Mouse (Mus musculus): Measurements from ENCODE around the gene Mrps15. TPM values are rescaled to one million over a fixed set of nuclear protein-coding genes. Genes with fewer than 3 reads are reported as not detected.
A peak's percentile ranks its signal among the peaks of the same experiment; 100 is the strongest.

Mrps15 gene
- polyA plus RNA-seq, 1 experiment from 2014 or later, result 151 TPM

DNA sequence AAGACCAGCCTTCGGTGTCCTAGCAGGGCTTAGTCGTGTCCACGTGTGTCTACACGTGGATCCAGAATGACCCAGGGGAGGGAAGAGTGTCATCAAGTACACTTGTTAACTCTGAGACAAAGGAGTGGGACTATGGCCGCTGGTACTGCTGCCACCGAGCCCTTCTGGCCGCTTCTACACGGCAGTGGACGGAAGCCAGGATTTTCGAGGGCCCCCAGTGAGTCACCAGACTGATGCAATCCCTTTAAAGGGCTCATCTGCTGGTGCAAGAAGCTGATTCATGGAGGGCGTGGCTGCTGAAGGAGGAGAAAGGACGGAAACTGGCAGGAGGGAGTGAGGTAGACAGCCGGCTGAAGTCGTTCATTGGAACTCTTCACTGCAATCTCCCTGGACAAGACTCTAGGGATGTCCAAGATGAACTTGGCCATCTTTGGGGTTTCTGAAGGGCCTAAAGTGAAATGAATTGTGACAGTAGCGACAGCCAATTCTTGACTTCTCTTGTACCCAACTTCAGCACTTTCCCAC lies 56.4 kb downstream of the Mrps15 start:
- peak overlapping the region; percentile 45 for H3K9ac ChIP-seq (ENCODE audit: low read depth, low read length)
- peak overlapping the region; percentile 85 for H3K4me3 ChIP-seq (ENCODE audit: low read length)
- H3K27me3 ChIP-seq (replicated peaks; ENCODE audit: control insufficient read depth, insufficient read depth, low read length), result no peaks in the 10 kb centered on the region
- peak overlapping the region; percentile 83 for H3K4me2 ChIP-seq (ENCODE audit: low read depth, low read length)
- ATAC-seq, result peak; percentile 86
- no peaks in the 10 kb centered on the region; the same call in 1 of the 2 replicates for H3K36me3 ChIP-seq (ENCODE audit: control insufficient read depth, insufficient read depth, low read length)
- no peaks in the 10 kb centered on the region for H3K9me3 ChIP-seq (ENCODE audit: control insufficient read depth, low read length)
- 1% methylated on average over 15 of the region's 15 CpGs for WGBS
- peaks cover 33% of the 10 kb centered on the region for H3K4me1 ChIP-seq (ENCODE audit: control insufficient read depth, insufficient read depth, low read length)
- peak overlapping the region; percentile 83 for H3K27ac ChIP-seq (ENCODE audit: low read length)

DNA sequence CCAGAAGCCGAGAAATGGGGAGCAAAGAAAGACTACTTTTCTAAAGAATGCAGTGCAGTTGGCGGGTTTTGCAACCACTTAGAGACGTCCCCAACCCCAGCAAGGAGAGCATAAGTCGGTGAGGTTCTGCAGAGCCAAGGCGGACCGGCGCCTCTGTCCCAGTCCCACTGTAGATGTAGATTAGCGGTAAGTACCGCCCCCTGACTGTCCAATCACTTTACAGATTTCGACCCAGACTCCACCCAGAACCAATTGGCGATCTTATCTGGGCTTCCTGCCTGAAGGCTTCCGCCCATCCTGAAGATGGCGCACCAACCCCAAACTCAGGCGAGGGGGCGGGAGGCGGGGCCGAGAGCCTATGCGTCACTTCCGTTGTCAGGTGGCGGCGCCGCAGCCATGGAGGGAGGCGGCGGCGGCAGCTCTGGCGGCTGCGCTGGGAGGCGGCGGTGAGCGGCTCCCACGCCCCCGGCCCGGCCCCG lies 56.9 kb downstream of the Mrps15 start, which contains the start of gene Stk40:
TSS of gene Stk40 (plus strand) at position 368 of the 479 bp plus-strand sequence.
- no peaks in the 10 kb centered on the region for H3K27me3 ChIP-seq (replicated peaks; ENCODE audit: control insufficient read depth, insufficient read depth, low read length)
- peak; percentile 96 for ATAC-seq
- peaks cover 37% of the 10 kb centered on the region for H3K4me1 ChIP-seq (ENCODE audit: control insufficient read depth, insufficient read depth, low read length)
- H3K9me3 ChIP-seq (ENCODE audit: control insufficient read depth, low read length), result no peaks in the 10 kb centered on the region
- H3K4me3 ChIP-seq (ENCODE audit: low read length), result peak within 1 kb of the TSS; percentile 85
- 2% methylated on average over 34 of the region's 34 CpGs for WGBS
- H3K9ac ChIP-seq (ENCODE audit: low read depth, low read length), result peak within 1 kb of the TSS; percentile 87
- H3K36me3 ChIP-seq (ENCODE audit: control insufficient read depth, insufficient read depth, low read length), result no peaks in the 10 kb centered on the region; the same call in 1 of the 2 replicates
- peak within 1 kb of the TSS; percentile 83 for H3K4me2 ChIP-seq (ENCODE audit: low read depth, low read length)
- H3K27ac ChIP-seq (ENCODE audit: low read length), result peak within 1 kb of the TSS; percentile 83

DNA sequence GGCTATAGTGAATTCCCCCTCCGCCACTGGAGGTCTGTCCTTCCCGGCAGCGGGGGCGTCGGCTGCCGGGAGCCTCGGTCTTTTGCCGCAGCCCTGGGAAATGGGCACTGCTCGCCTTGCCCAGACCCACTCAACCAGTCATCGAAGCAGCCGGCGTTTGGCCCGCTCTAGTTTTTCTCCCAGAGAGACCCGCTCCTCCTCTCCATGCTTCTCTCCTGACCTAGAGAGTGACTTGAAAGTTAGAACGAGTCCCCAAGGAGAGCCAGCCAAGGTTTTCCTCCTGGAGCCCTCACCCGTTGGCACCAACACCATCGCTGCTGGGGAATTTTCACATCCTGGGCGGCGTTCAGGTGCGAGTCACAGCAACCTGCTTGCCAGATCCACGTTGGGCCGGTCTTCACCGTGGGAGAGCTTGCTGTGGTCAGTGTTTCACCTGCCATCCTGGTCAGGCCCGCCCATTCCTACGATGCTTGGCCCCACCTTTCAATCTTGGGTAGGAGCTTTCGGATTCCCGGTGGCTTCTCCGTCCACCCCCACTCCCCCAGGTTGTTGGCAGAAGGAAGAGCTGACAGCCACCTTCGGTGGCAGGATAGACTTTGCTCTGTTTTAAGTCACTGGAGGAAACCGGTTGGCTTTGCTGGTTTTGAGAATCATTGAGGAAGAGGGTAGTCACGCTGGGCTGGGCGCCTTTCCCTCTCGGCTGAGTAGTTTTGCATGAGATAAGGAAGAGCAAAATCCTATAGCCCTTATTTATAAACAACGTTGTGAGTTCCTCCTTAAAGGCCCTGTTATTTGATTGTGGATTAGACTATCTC lies 57.7 kb downstream of the Mrps15 start:
- peak overlapping the region; percentile 83 for H3K4me2 ChIP-seq (ENCODE audit: low read depth, low read length)
- peak overlapping the region; percentile 83 for H3K27ac ChIP-seq (ENCODE audit: low read length)
- H3K27me3 ChIP-seq (replicated peaks; ENCODE audit: control insufficient read depth, insufficient read depth, low read length), result no peaks in the 10 kb centered on the region
- H3K4me3 ChIP-seq (ENCODE audit: low read length), result peak overlapping the region; percentile 85
- 2% methylated on average over 32 of the region's 34 CpGs for WGBS
- peak; percentile 26 for ATAC-seq
- no peaks in the 10 kb centered on the region for H3K9me3 ChIP-seq (ENCODE audit: control insufficient read depth, low read length)
- peak overlapping the region; percentile 87 for H3K9ac ChIP-seq (ENCODE audit: low read depth, low read length)
- H3K36me3 ChIP-seq (ENCODE audit: control insufficient read depth, insufficient read depth, low read length), result no peaks in the 10 kb centered on the region; the same call in 1 of the 2 replicates
- peaks cover 38% of the 10 kb centered on the region for H3K4me1 ChIP-seq (ENCODE audit: control insufficient read depth, insufficient read depth, low read length)

Other genes starting within 250 kb of the Mrps15 start
- 0.56 and 0.83 TPM in 2 replicates for gene Csf3r, start 22.4 kb upstream of the Mrps15 start, polyA plus RNA-seq (2015; fragmentation: Nextera tagmentation; extraction: Ambion mirVana)
- 7.2 and 11.1 TPM in 2 replicates for gene Oscp1, start 11.6 kb downstream of the Mrps15 start, polyA plus RNA-seq (2015; fragmentation: Nextera tagmentation; extraction: Ambion mirVana)
- gene Lsm10, start 49.7 kb downstream of the Mrps15 start, polyA plus RNA-seq (2015; fragmentation: Nextera tagmentation; extraction: Ambion mirVana), result 54.8 and 57.5 TPM in 2 replicates
- gene Stk40, start 57.0 kb downstream of the Mrps15 start, polyA plus RNA-seq (2015; fragmentation: Nextera tagmentation; extraction: Ambion mirVana), result 26.1 and 28.5 TPM in 2 replicates
- 34.7 and 35.4 TPM in 2 replicates for gene Eva1b, start 100.8 kb downstream of the Mrps15 start, polyA plus RNA-seq (2015; fragmentation: Nextera tagmentation; extraction: Ambion mirVana)
- 13.2 and 13.9 TPM in 2 replicates for gene Sh3d21, start 116.6 kb downstream of the Mrps15 start, polyA plus RNA-seq (2015; fragmentation: Nextera tagmentation; extraction: Ambion mirVana)
- gene Thrap3, start 155.8 kb downstream of the Mrps15 start, polyA plus RNA-seq (2015; fragmentation: Nextera tagmentation; extraction: Ambion mirVana), result 132 and 141 TPM in 2 replicates
- gene Map7d1, start 209.4 kb downstream of the Mrps15 start, polyA plus RNA-seq (2015; fragmentation: Nextera tagmentation; extraction: Ambion mirVana), result 13.1 and 16.7 TPM in 2 replicates
- 105 and 107 TPM in 2 replicates for gene Trappc3, start 215.4 kb downstream of the Mrps15 start, polyA plus RNA-seq (2015; fragmentation: Nextera tagmentation; extraction: Ambion mirVana)
- gene Col8a2, start 239.9 kb downstream of the Mrps15 start, polyA plus RNA-seq (2015; fragmentation: Nextera tagmentation; extraction: Ambion mirVana), result 3.5 and 4.5 TPM in 2 replicates

All from intestine, embryonic 16.5 days (tissue).